Mouse (Mus musculus) monocyte, adult 5-6 weeks (primary cell): ENCODE data around the gene Hamp2. TPM values are rescaled to one million over a fixed set of nuclear protein-coding genes. Genes with fewer than 3 reads are reported as not detected.

ENCODE experiments used
- total RNA-seq: library from RNA; stranded (forward); fragments of 200-1000, 200-491, 200-594 nt; gene quantifications from 3 replicates; pipeline ENCODE4 v1.2.3, GENCODE M21; 2017

The Hamp2 gene
- total RNA-seq, 1 experiment from 2014 or later = not detected

Other genes with a start within 250 kb of the Hamp2 start
- gene 2200002J24Rik, start 225.8 kb downstream of the Hamp2 start, total RNA-seq = not detected in 3 replicates
- gene Atp4a, start 212.5 kb downstream of the Hamp2 start, total RNA-seq = 0.75 TPM in 1 of 3 replicates, not detected in the others
- 14.0 to 17.1 TPM (median 17.0 TPM) in 3 replicates for gene Tmem147, start 195.1 kb downstream of the Hamp2 start, total RNA-seq
- 0.85 to 1.9 TPM in 2 of 3 replicates, not detected in the other for gene Gapdhs, start 181.0 kb downstream of the Hamp2 start, total RNA-seq
- gene Sbsn, start 173.2 kb downstream of the Hamp2 start, total RNA-seq = 2.3 TPM in 1 of 3 replicates, not detected in the others
- not detected in 3 replicates for gene Dmkn, start 160.9 kb downstream of the Hamp2 start, total RNA-seq
- gene Krtdap, start 136.8 kb downstream of the Hamp2 start, total RNA-seq = not detected in 3 replicates
- 0.19 to 3.1 TPM (median 1.2 TPM) in 3 replicates for gene Ffar2, start 100.9 kb downstream of the Hamp2 start, total RNA-seq
- not detected in 3 replicates for gene Ffar3, start 68.5 kb downstream of the Hamp2 start, total RNA-seq
- gene Ffar1, start 63.1 kb downstream of the Hamp2 start, total RNA-seq = 0.10 to 1.5 TPM (median 0.32 TPM) in 3 replicates
- gene Cd22, start 44.3 kb downstream of the Hamp2 start, total RNA-seq = 45.5 to 101 TPM (median 62.1 TPM) in 3 replicates
- gene Mag, start 9.8 kb downstream of the Hamp2 start, total RNA-seq = 2.5 to 6.9 TPM (median 3.5 TPM) in 3 replicates
- gene Hamp, start 19.4 kb upstream of the Hamp2 start, total RNA-seq = not detected in 3 replicates
- gene Usf2, start 32.1 kb upstream of the Hamp2 start, total RNA-seq = 126 to 170 TPM (median 139 TPM) in 3 replicates
- 2.2 to 5.1 TPM (median 2.9 TPM) in 3 replicates for gene Lsr, start 48.8 kb upstream of the Hamp2 start, total RNA-seq
- gene Fam187b, start 49.1 kb upstream of the Hamp2 start, total RNA-seq = 1.3 TPM in 1 of 3 replicates, not detected in the others
- 930 to 1,250 TPM (median 1,146 TPM) in 3 replicates for gene Fxyd5, start 117.8 kb upstream of the Hamp2 start, total RNA-seq
- not detected in 3 replicates for gene Fxyd7, start 126.8 kb upstream of the Hamp2 start, total RNA-seq
- gene Fxyd1, start 132.5 kb upstream of the Hamp2 start, total RNA-seq = not detected in 3 replicates
- gene Lgi4, start 134.7 kb upstream of the Hamp2 start, total RNA-seq = 0.21 to 0.49 TPM (median 0.38 TPM) in 3 replicates
- 0.29 TPM in 1 of 3 replicates, not detected in the others for gene Fxyd3, start 152.0 kb upstream of the Hamp2 start, total RNA-seq
- 0.49 to 1.9 TPM (median 0.57 TPM) in 3 replicates for gene Hpn, start 190.6 kb upstream of the Hamp2 start, total RNA-seq
- gene Scn1b, start 202.3 kb upstream of the Hamp2 start, total RNA-seq = 3.0 to 4.3 TPM (median 4.1 TPM) in 3 replicates
- gene Gramd1a, start 231.2 kb upstream of the Hamp2 start, total RNA-seq = 60.2 to 141 TPM (median 71.3 TPM) in 3 replicates